Mouse (Mus musculus): Measurements from ENCODE around the gene Gm20671. TPM values are rescaled to one million over a fixed set of nuclear protein-coding genes. Genes with fewer than 3 reads are reported as not detected.
A peak's percentile ranks its signal among the peaks of the same experiment; 100 is the strongest.
"Not testable (repeated sequence)": the region's sequence is repeated elsewhere in the genome, so short reads cannot be mapped to it uniquely, and the experiment has no call there.

The Gm20671 gene
- polyA plus RNA-seq, 1 experiment from 2014 or later, result not detected

GRCm38 (mm10) chr5:32722711-32723110, 104.2 kb downstream of the Gm20671 start:
- ATAC-seq (ENCODE audit: low FRiP score); H3K36me3 ChIP-seq (replicated peaks); H3K27ac ChIP-seq; H3K4me3 ChIP-seq (replicated peaks); H3K9ac ChIP-seq; H3K27me3 ChIP-seq; H3K9me3 ChIP-seq; H3K4me1 ChIP-seq; H3K4me2 ChIP-seq: not testable (repeated sequence)
- 89% methylated on average over 8 of the region's 8 CpGs for WGBS

DNA sequence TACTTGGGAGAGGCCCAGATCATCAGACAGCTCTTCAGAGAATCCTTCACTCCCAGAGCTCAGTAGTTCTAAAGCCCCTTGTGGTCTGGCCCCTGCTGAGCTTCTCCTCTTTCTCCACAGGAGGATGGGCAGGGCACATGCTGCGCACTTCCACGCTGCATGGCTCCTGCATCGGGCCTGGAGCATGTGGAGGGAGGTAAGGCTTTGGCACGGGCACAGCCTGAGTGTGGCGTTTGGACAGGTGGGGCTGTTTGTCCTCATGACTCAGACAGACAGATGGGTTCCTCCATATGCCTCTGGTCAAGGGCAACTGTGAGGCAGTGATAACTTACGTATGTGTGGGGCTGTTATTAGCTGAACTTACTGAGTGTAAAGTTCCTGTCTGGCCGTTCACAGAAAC, 104.6 kb downstream of the Gm20671 start:
- Histone ChIP-seq H3K36me3 (replicated peaks) (no peaks in the 10 kb centered on the region), H3K4me1 (no peaks in the 10 kb centered on the region), H3K27me3 (no peaks in the 10 kb centered on the region), H3K9me3 (0 out of 2 replicates have a peak, but pooled peaks cover 2% of the 10 kb centered on the region), H3K4me2 (no peak overlapping the region), H3K27ac (no peak overlapping the region), H3K4me3 (replicated peaks) (no peak overlapping the region), H3K9ac (no peak overlapping the region)
- WGBS, result 71% methylated on average over 7 of the region's 7 CpGs
- ATAC-seq (ENCODE audit: low FRiP score), result no peak

DNA sequence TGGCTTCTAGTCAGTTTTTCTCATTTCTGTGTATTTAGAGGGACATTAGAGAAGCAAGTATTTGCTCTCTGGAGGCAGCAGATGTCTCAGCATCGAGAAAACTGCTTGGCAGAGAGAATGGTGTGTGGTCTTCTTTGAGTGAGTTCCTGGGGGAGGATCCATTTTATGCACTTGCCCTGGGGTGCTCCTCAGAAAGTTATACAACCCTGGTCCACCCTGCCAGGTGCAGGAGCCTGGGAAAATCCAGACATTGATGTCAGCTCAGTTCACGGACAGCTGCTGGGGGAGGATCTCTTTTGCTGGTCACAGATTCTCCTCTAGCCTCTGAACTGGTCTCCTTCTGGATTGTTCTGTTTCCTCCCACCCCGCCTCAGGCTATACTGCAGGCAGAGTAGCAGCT, 105.6 kb downstream of the Gm20671 start:
- no peak overlapping the region for H3K4me2 ChIP-seq
- 0 out of 2 replicates have a peak, but pooled peaks cover 2% of the 10 kb centered on the region for H3K9me3 ChIP-seq
- H3K27ac ChIP-seq, result no peak overlapping the region
- 79% methylated on average over 3 of the region's 3 CpGs for WGBS
- ATAC-seq (ENCODE audit: low FRiP score), result no peak
- H3K4me3 ChIP-seq (replicated peaks), result no peak overlapping the region
- H3K36me3 ChIP-seq (replicated peaks), result no peaks in the 10 kb centered on the region
- H3K9ac ChIP-seq, result no peak overlapping the region
- H3K27me3 ChIP-seq, result no peaks in the 10 kb centered on the region
- H3K4me1 ChIP-seq, result no peaks in the 10 kb centered on the region

- Histone ChIP-seq H3K27me3 (no peaks in the 10 kb centered on the region), H3K27ac (no peak overlapping the region), H3K36me3 (replicated peaks) (no peaks in the 10 kb centered on the region), H3K4me2 (no peak overlapping the region), H3K4me1 (no peaks in the 10 kb centered on the region), H3K9ac (no peak overlapping the region), H3K4me3 (replicated peaks) (no peak overlapping the region), H3K9me3 (0 out of 2 replicates have a peak, but pooled peaks cover 1% of the 10 kb centered on the region)
- ATAC-seq (ENCODE audit: low FRiP score), result no peak
- WGBS, result 90% methylated on average over 9 of the region's 9 CpGs
Measured at GRCm38 (mm10) chr5:32720416-32720815, 106.5 kb downstream of the Gm20671 start.

- no peak overlapping the region for H3K27ac ChIP-seq
- 78% methylated on average over 6 of the region's 6 CpGs for WGBS
- no peaks in the 10 kb centered on the region for H3K27me3 ChIP-seq
- H3K36me3 ChIP-seq (replicated peaks), result no peaks in the 10 kb centered on the region
- H3K4me3 ChIP-seq (replicated peaks), result no peak overlapping the region
- H3K9ac ChIP-seq, result no peak overlapping the region
- no peaks in the 10 kb centered on the region for H3K4me1 ChIP-seq
- no peak overlapping the region for H3K4me2 ChIP-seq
- no peaks in the 10 kb centered on the region for H3K9me3 ChIP-seq
- no peak for ATAC-seq (ENCODE audit: low FRiP score)
Measured at GRCm38 (mm10) chr5:32718916-32719315, 108.0 kb downstream of the Gm20671 start.

DNA sequence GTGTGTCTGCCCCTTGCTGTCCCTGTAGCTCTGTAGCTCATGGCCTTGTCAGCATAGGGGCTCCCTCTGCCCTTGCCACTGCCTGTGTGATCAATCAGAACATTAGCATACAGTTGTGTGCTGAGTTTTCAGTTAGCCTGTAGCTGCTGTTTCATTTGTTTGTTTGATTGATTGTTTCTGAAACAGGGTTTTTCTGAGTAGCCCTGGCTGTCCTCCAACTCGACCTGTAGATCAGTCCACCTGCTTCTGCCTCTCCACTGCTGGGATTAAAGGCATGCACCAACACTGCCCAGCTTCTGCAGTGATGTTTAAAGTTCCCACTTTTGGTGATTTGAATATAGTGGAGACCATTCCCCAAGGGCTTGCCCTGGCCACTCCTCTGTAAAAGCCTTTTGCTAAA, 109.2 kb downstream of the Gm20671 start:
- Histone ChIP-seq H3K36me3 (replicated peaks) (no peaks in the 10 kb centered on the region), H3K4me2 (no peak overlapping the region), H3K4me3 (replicated peaks) (no peak overlapping the region), H3K4me1 (peaks cover 5% of the 10 kb centered on the region; the same call in 1 of the 2 replicates), H3K9me3 (no peaks in the 10 kb centered on the region), H3K27me3 (no peaks in the 10 kb centered on the region), H3K27ac (no peak overlapping the region), H3K9ac (no peak overlapping the region)
- WGBS, result 62% methylated on average over 1 of the region's 1 CpGs
- ATAC-seq (ENCODE audit: low FRiP score), result no peak

GRCm38 (mm10) chr5:32713703-32714467, 113.0 kb downstream of the Gm20671 start:
- Histone ChIP-seq H3K4me1 (peaks cover 5% of the 10 kb centered on the region; the same call in 1 of the 2 replicates), H3K4me2 (peak overlapping the region; percentile 76), H3K9me3 (no peaks in the 10 kb centered on the region), H3K9ac (peak overlapping the region; percentile 57), H3K4me3 (replicated peaks) (peak overlapping the region; percentile 65), H3K36me3 (replicated peaks) (no peaks in the 10 kb centered on the region), H3K27ac (peak overlapping the region; percentile 88), H3K27me3 (no peaks in the 10 kb centered on the region)
- WGBS, result under 1% methylated on average over 55 of the region's 55 CpGs
- peak; percentile 97 for ATAC-seq (ENCODE audit: low FRiP score)

GRCm38 (mm10) chr5:32713042-32713702, 113.7 kb downstream of the Gm20671 start:
- peaks cover 5% of the 10 kb centered on the region; the same call in 1 of the 2 replicates for H3K4me1 ChIP-seq
- peak overlapping the region; percentile 88 for H3K27ac ChIP-seq
- H3K27me3 ChIP-seq, result no peaks in the 10 kb centered on the region
- no peaks in the 10 kb centered on the region for H3K36me3 ChIP-seq (replicated peaks)
- peak overlapping the region; percentile 65 for H3K4me3 ChIP-seq (replicated peaks)
- no peak; the same call in 1 of the 2 replicates for ATAC-seq (ENCODE audit: low FRiP score)
- WGBS, result 28% methylated on average over 2 of the region's 2 CpGs
- peak overlapping the region; percentile 57 for H3K9ac ChIP-seq
- no peaks in the 10 kb centered on the region for H3K9me3 ChIP-seq
- peak overlapping the region; percentile 76 for H3K4me2 ChIP-seq

- Histone ChIP-seq H3K9me3 (no peaks in the 10 kb centered on the region), H3K4me2 (peak overlapping the region; percentile 76), H3K36me3 (replicated peaks) (no peaks in the 10 kb centered on the region), H3K4me3 (replicated peaks) (peak overlapping the region; percentile 65; the same call in 1 of the 2 replicates), H3K27me3 (no peaks in the 10 kb centered on the region), H3K4me1 (peaks cover 5% of the 10 kb centered on the region; the same call in 1 of the 2 replicates), H3K27ac (no peak overlapping the region), H3K9ac (no peak overlapping the region)
- WGBS, result 66% methylated on average over 4 of the region's 4 CpGs
- no peak for ATAC-seq (ENCODE audit: low FRiP score)
Measured at GRCm38 (mm10) chr5:32712221-32713041, 114.5 kb downstream of the Gm20671 start.

DNA sequence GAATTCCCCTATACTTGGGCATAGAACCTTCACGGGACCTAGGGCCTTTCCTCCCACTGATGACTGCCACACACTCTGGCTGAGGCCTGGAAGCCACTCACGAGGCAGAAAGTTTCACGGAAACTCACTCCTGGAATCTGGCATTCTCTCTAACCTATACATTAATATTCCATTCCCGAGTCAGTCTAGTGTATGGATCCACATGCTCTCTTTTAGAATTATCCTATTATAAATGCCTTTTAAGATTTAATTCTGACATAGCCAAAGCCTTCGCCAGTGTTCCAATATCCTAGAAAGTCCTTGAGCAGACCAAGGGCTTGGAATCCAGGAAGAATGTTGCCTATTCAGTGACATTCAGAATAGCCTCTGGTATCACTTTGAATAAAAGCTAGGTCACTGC, 115.4 kb downstream of the Gm20671 start:
- WGBS, result 72% methylated on average over 5 of the region's 5 CpGs
- H3K4me3 ChIP-seq (replicated peaks), result no peak overlapping the region

GRCm38 (mm10) chr5:32706226-32706780, 120.6 kb downstream of the Gm20671 start:
- 91% methylated on average over 2 of the region's 2 CpGs for WGBS
- Histone ChIP-seq H3K4me3 (replicated peaks) (no peak overlapping the region), H3K36me3 (replicated peaks) (no peaks in the 10 kb centered on the region), H3K9ac (no peak overlapping the region), H3K4me2 (no peak overlapping the region), H3K27me3 (no peaks in the 10 kb centered on the region), H3K9me3 (no peaks in the 10 kb centered on the region), H3K27ac (no peak overlapping the region), H3K4me1 (no peaks in the 10 kb centered on the region)
- ATAC-seq (ENCODE audit: low FRiP score), result no peak

More for the DNA sequence above, 115.4 kb downstream of the Gm20671 start:
- Histone ChIP-seq H3K9ac (no peak overlapping the region), H3K27me3 (no peaks in the 10 kb centered on the region), H3K9me3 (no peaks in the 10 kb centered on the region), H3K27ac (no peak overlapping the region), H3K36me3 (replicated peaks) (no peaks in the 10 kb centered on the region), H3K4me1 (peaks cover 5% of the 10 kb centered on the region; the same call in 1 of the 2 replicates), H3K4me2 (no peak overlapping the region)
- ATAC-seq (ENCODE audit: low FRiP score), result no peak
